Mouse (Mus musculus) forebrain, postnatal 0 days (tissue): ENCODE data around the gene Kcnj9. TPM values are rescaled to one million over a fixed set of nuclear protein-coding genes. Genes with fewer than 3 reads are reported as not detected.

Experiments
- ATAC-seq: fragments of 200-750 bp; cut with Nextera tagmentation; 2 replicates; pipeline ENCODE4 v1.8.0; 2017; ENCODE audit warnings: mild to moderate bottlenecking, moderate library complexity
- DNase-seq: peaks from one replicate; pipeline ENCODE4 v3.0.0-alpha.2; 2015
- H3K27ac ChIP-seq: fragments of 300-500 bp; sonication (generic); 2 replicates; pipeline ENCODE4 v1.5.1; 2014; ENCODE audit warnings: low read depth, mild to moderate bottlenecking, antibody characterized with exemption, low read length, moderate library complexity, mixed read lengths
- H3K27me3 ChIP-seq: fragments of 300-500 bp; sonication (generic); 2 replicates; pipeline ENCODE4 v1.6.1; 2014; ENCODE audit warnings: mild to moderate bottlenecking, low read length, mixed read lengths; ENCODE audit not compliant: insufficient read depth
- H3K36me3 ChIP-seq: fragments of 300-500 bp; sonication (generic); 2 replicates; pipeline ENCODE4 v1.6.1; 2014; ENCODE audit warnings: mild to moderate bottlenecking, moderate library complexity; ENCODE audit not compliant: insufficient read depth
- H3K4me1 ChIP-seq: fragments of 300-500 bp; sonication (generic); 2 replicates; pipeline ENCODE4 v1.6.1; 2014; ENCODE audit warnings: antibody characterized with exemption; ENCODE audit not compliant: insufficient read depth
- H3K4me2 ChIP-seq: fragments of 300-500 bp; sonication (generic); 2 replicates; pipeline ENCODE4 v1.6.1; 2014; ENCODE audit warnings: low read depth, mild to moderate bottlenecking, moderate library complexity
- H3K4me3 ChIP-seq: fragments of 300-500 bp; sonication (generic); 2 replicates; pipeline ENCODE4 v1.5.1; 2014; ENCODE audit warnings: low read depth, low read length, mixed read lengths
- H3K9ac ChIP-seq: fragments of 300-500 bp; sonication (generic); 2 replicates; pipeline ENCODE4 v1.6.1; 2014; ENCODE audit warnings: mild to moderate bottlenecking
- H3K9me3 ChIP-seq: fragments of 300-500 bp; sonication (generic); 2 replicates; pipeline ENCODE4 v1.6.1; 2016; ENCODE audit warnings: low read length
- CTCF ChIP-seq: sonication (generic); IDR thresholded peaks from 2 replicates; pipeline ENCODE4 v1.5.1; 2016; ENCODE audit warnings: antibody characterized with exemption, control low read depth, low read depth
- WGBS: fragments of 180-500 bp; shearing (Covaris S2); extraction: QIAGEN DNeasy Blood & Tissue Kit; methylation state at CpG from one replicate; pipeline ENCODE4 v1.1.7; 2014; 5-methylcytosine and 5-hydroxymethylcytosine counted together
- polyA plus RNA-seq: library from polyadenylated mRNA; unstranded; fragments of >200 nt; fragmentation: Nextera tagmentation; extraction: Ambion mirVana; gene quantifications from 2 replicates; pipeline ENCODE4 v1.2.1, GENCODE M21; 2015
- total RNA-seq: library from RNA; depleted of rRNA; stranded (reverse); fragments of >200 nt; gene quantifications from 2 replicates; pipeline ENCODE4 v1.2.3, GENCODE M21; 2014

Gene Kcnj9
- total and polyA plus RNA-seq, 2 experiments from 2014 or later = 4.8 to 7.5 TPM

- Histone ChIP-seq H3K9ac (peak overlapping the region; percentile 45), H3K27ac (no peak overlapping the region), H3K9me3 (no peaks in the 10 kb centered on the region), H3K4me3 (peak overlapping the region; percentile 43), H3K4me2 (peak overlapping the region; percentile 71), H3K27me3 (no peaks in the 10 kb centered on the region), H3K36me3 (no peaks in the 10 kb centered on the region), H3K4me1 (peaks cover 26% of the 10 kb centered on the region)
- TF ChIP-seq CTCF = no peak
- WGBS = 63% methylated on average over 11 of the region's 11 CpGs
- no peak for DNase-seq
- ATAC-seq = no peak
These were observed 2.4 kb downstream of the Kcnj9 start for GRCm38 (mm10) chr1:172326684-172327083.

DNA sequence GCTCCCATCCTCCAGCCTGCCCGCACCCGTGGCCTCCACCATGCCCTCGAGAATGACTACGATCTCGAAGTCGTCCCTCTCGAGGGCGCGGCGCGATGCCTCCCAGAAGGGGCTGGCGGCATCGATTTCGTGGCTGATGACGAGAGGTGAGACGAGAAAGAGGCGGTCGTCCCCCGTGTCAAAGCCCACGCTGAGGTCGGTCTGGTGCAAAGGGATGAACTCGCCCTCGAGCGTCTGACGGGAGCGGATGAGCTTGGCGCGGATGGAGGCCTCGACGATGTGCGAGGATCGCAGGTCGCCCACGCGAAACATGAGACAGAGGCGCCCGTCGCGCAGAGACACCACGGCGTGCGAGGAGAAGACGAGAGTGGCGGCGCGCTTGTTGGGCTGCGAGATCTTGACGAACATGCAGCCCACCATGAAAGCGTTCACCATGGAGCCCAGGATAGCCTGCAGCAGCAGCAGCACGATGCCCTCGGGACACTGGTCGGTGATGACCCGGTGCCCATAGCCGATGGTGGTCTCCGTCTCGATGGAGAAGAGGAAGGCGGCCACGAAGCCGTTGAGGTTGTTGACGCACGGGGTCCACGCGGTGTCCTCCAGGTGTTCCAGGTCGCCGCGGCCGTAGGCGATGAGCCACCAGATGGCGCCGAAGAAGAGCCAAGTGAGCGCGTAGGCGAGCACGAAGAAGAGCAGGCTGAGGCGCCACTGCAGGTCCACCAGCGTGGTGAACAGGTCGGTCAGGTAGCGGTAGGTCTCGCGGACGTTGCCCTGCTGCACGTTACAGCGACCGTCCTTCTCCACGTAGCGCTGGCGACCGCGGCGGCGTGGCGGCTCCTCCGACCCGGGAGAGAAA is 3.2 kb downstream of the Kcnj9 start:
- peak; percentile 47 for ATAC-seq
- no peak overlapping the region for H3K27ac ChIP-seq
- WGBS = 27% methylated on average over 94 of the region's 94 CpGs

GRCm38 (mm10) chr1:172324725-172325124 is 4.4 kb downstream of the Kcnj9 start:
- H3K27ac ChIP-seq = 0 out of 2 replicates have a peak overlapping the region, but pooled peaks have one; percentile 30
- ATAC-seq = peak; percentile 30
- H3K27me3 ChIP-seq = no peaks in the 10 kb centered on the region
- DNase-seq = peak; percentile 82
- no peaks in the 10 kb centered on the region for H3K9me3 ChIP-seq
- H3K4me2 ChIP-seq = no peak overlapping the region
- WGBS = 15% methylated on average over 7 of the region's 7 CpGs
- no peak overlapping the region for H3K4me3 ChIP-seq
- H3K9ac ChIP-seq = no peak overlapping the region
- H3K36me3 ChIP-seq = peaks cover 3% of the 10 kb centered on the region; the same call in 1 of the 2 replicates
- peaks cover 23% of the 10 kb centered on the region for H3K4me1 ChIP-seq
- peak; percentile 88 for TF ChIP-seq CTCF

More for the DNA sequence above, 3.2 kb downstream of the Kcnj9 start:
- Histone ChIP-seq H3K9me3 (no peaks in the 10 kb centered on the region), H3K4me3 (peak overlapping the region; percentile 43), H3K4me2 (peak overlapping the region; percentile 71), H3K9ac (peak overlapping the region; percentile 45), H3K4me1 (peaks cover 26% of the 10 kb centered on the region), H3K27me3 (no peaks in the 10 kb centered on the region), H3K36me3 (no peaks in the 10 kb centered on the region)
- peak; percentile 84 for TF ChIP-seq CTCF
- DNase-seq = no peak

DNA sequence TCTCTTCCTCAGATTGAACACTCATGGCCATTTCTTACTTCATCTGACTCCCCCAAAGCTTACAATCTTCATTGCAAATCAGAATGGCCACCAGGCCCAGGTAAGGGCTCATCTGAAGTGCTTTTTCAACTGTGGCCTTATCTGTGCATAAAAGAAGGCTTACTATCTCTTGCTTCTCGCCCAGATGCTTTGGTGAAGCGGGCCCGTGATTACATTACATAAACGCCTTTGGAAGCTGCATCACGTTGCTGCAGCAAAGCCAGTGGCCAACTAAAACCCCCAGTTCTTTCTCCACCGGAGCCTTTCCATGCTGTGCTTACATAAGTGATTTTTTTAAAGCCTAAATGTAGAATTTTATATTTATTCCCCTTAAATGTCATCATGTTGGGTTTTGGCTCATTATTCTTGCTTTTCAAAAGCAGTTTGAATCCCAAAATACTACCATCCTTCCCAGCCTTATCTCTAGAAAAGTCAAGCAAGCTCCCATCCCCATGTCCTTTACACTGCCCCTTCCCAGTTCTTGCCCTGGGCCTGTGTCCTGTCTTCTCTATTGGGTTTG is 5.2 kb downstream of the Kcnj9 start:
- no peak overlapping the region for H3K4me2 ChIP-seq
- no peak overlapping the region for H3K4me3 ChIP-seq
- H3K27ac ChIP-seq = peak overlapping the region; percentile 30
- peaks cover 15% of the 10 kb centered on the region for H3K4me1 ChIP-seq
- ATAC-seq = no peak
- DNase-seq = no peak
- no peaks in the 10 kb centered on the region for H3K9me3 ChIP-seq
- H3K9ac ChIP-seq = 0 out of 2 replicates have a peak overlapping the region, but pooled peaks have one; percentile 31
- H3K36me3 ChIP-seq = peaks cover 10% of the 10 kb centered on the region
- no peak for TF ChIP-seq CTCF
- no peaks in the 10 kb centered on the region for H3K27me3 ChIP-seq
- 51% methylated on average over 6 of the region's 6 CpGs for WGBS

- no peaks in the 10 kb centered on the region for H3K9me3 ChIP-seq
- H3K36me3 ChIP-seq = peaks cover 14% of the 10 kb centered on the region
- H3K4me3 ChIP-seq = no peak overlapping the region
- peaks cover 10% of the 10 kb centered on the region; the same call in 1 of the 2 replicates for H3K4me1 ChIP-seq
- 20% methylated on average over 5 of the region's 5 CpGs for WGBS
- ATAC-seq = no peak
- no peak for TF ChIP-seq CTCF
- 0 out of 2 replicates have a peak overlapping the region, but pooled peaks have one; percentile 16 for H3K27ac ChIP-seq
- no peak for DNase-seq
- no peaks in the 10 kb centered on the region for H3K27me3 ChIP-seq
- H3K4me2 ChIP-seq = no peak overlapping the region
- H3K9ac ChIP-seq = no peak overlapping the region
These were observed 5.8 kb downstream of the Kcnj9 start for GRCm38 (mm10) chr1:172323298-172323697.

DNA sequence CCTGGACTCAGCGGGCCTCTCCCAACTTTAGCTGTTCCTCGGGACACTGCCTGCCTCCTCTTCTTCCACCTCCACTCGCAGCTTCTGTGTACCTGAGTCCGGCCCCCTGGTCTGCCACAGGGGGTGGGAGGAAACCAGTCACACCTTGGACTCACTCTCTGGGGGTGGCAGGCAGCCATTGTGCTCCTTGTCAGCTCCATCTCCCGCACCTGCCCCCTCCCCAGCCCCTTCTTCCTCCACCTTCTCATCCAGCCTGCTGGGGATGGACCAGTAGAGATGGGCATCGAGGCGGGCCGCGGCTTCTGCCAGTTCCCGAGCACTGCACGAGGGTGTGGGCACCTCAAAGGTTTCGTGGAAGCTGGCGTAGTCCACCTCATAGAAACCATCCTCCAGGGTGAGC is 6.4 kb downstream of the Kcnj9 start:
- 45% methylated on average over 13 of the region's 13 CpGs for WGBS
- H3K27ac ChIP-seq = no peak overlapping the region
- TF ChIP-seq CTCF = no peak
- H3K9me3 ChIP-seq = no peaks in the 10 kb centered on the region
- peaks cover 20% of the 10 kb centered on the region for H3K36me3 ChIP-seq
- ATAC-seq (no peak), DNase-seq (no peak)
- H3K9ac ChIP-seq = peak overlapping the region; percentile 10; the same call in 1 of the 2 replicates
- no peak overlapping the region for H3K4me3 ChIP-seq
- H3K27me3 ChIP-seq = no peaks in the 10 kb centered on the region
- H3K4me1 ChIP-seq = peaks cover 10% of the 10 kb centered on the region; the same call in 1 of the 2 replicates
- H3K4me2 ChIP-seq = no peak overlapping the region
